In genomic region chr10:83094821-83095725, GRCm38 (mm10) we compare ENCODE assay signal across 13 mouse cellular contexts.
DNase-seq lines count a peak whose midpoint lies in the region; ATAC-seq lines count a peak whose summit lies in the region.
"Had no signal": no experiment of that assay in that cellular context is flagged by ENCODE, and none has a peak within 500 bp of the region (broad histone marks: within the 10 kb centered on the region; RNA-seq: fewer than 3 reads in every experiment).

No protein-coding gene starts in this region.

- peak; percentile 33 to 54 for DNase-seq in heart, adult 18-20 months
- DNase-seq in A20 (ENCODE audit: low read depth, low spot score) = peak; percentile 17
- no peak for DNase-seq in embryo, embryonic 9.5 days (ENCODE audit: extremely low spot score)
- DNase-seq in left cerebral cortex, postnatal 36 days (ENCODE audit: low spot score in 2 of 2) = no peak
- DNase-seq: cerebellum, adult 9-11 months; left cerebral cortex, postnatal 4 days; lung, postnatal 36 days had no signal

- H3K4me2 ChIP-seq in heart, embryonic 11.5 days = no peak overlapping the region
- no peak overlapping the region for H3K4me2 ChIP-seq in embryonic facial prominence, embryonic 12.5 days (replicated peaks)
- H3K4me2 ChIP-seq in forebrain, embryonic 16.5 days (ENCODE audit: low read length) = no peak overlapping the region

- H3K9me3 ChIP-seq in heart, embryonic 11.5 days (replicated peaks; ENCODE audit: control insufficient read depth, low read length) = no peaks in the 10 kb centered on the region
- H3K9me3 ChIP-seq in embryonic facial prominence, embryonic 12.5 days = no peaks in the 10 kb centered on the region
- no peaks in the 10 kb centered on the region for H3K9me3 ChIP-seq in forebrain, embryonic 16.5 days (ENCODE audit: control insufficient read depth, low read length)

- no peak overlapping the region for H3K9ac ChIP-seq in heart, embryonic 11.5 days (ENCODE audit: low read depth, low read length)
- peak overlapping the region; percentile 19; the same call in 1 of the 2 replicates for H3K9ac ChIP-seq in embryonic facial prominence, embryonic 12.5 days
- no peak overlapping the region for H3K9ac ChIP-seq in forebrain, embryonic 16.5 days (replicated peaks; ENCODE audit: low read depth, low read length)
- H3K9ac ChIP-seq: liver, embryonic 14.5 days had no signal

- intact Hi-C loops in left cerebral cortex, postnatal 36 days (cut with DNase I) = loop anchor here (10.0 kb wide), 1 partner anchor 50 kb away; no protein-coding TSS in a partner anchor

- no peak for ATAC-seq in heart, embryonic 11.5 days (replicated peaks; ENCODE audit: insufficient number of reproducible peaks, low FRiP score, low TSS enrichment)
- ATAC-seq in embryonic facial prominence, embryonic 12.5 days (ENCODE audit: insufficient number of reproducible peaks, insufficient read depth, low FRiP score, low TSS enrichment) = no peak
- peak; percentile 55 for ATAC-seq in megakaryocyte progenitor cell, adult 5-6 weeks (replicated peaks; ENCODE audit: poor library complexity)
- no peak for ATAC-seq in forebrain, embryonic 16.5 days
- ATAC-seq: intestine, postnatal 0 days had no signal

- H3K36me3 ChIP-seq in heart, embryonic 11.5 days (ENCODE audit: control insufficient read depth, insufficient read depth, low read length) = no peaks in the 10 kb centered on the region
- no peaks in the 10 kb centered on the region for H3K36me3 ChIP-seq in embryonic facial prominence, embryonic 12.5 days
- H3K36me3 ChIP-seq in forebrain, embryonic 16.5 days (ENCODE audit: control insufficient read depth, insufficient read depth) = no peaks in the 10 kb centered on the region

- 0 out of 2 replicates have a peak, but pooled peaks cover 2% of the 10 kb centered on the region for H3K27me3 ChIP-seq in heart, embryonic 11.5 days (ENCODE audit: control insufficient read depth, insufficient read depth, low read length)
- H3K27me3 ChIP-seq in embryonic facial prominence, embryonic 12.5 days = no peaks in the 10 kb centered on the region
- no peaks in the 10 kb centered on the region for H3K27me3 ChIP-seq in forebrain, embryonic 16.5 days (replicated peaks; ENCODE audit: control insufficient read depth, insufficient read depth, low read length)

- no peak overlapping the region for H3K4me3 ChIP-seq in heart, embryonic 11.5 days (ENCODE audit: low read depth, low read length)
- H3K4me3 ChIP-seq in embryonic facial prominence, embryonic 12.5 days = no peak overlapping the region
- no peak overlapping the region for H3K4me3 ChIP-seq in forebrain, embryonic 16.5 days (replicated peaks; ENCODE audit: low read length)

- no peak overlapping the region for H3K27ac ChIP-seq in heart, embryonic 11.5 days (ENCODE audit: low read depth, low read length)
- 0 out of 2 replicates have a peak overlapping the region, but pooled peaks have one; percentile 2 for H3K27ac ChIP-seq in embryonic facial prominence, embryonic 12.5 days
- no peak overlapping the region for H3K27ac ChIP-seq in forebrain, embryonic 16.5 days (ENCODE audit: low read length)
- H3K27ac ChIP-seq: liver, embryonic 14.5 days had no signal

- 79% methylated on average over 16 of the region's 16 CpGs for WGBS in heart, embryonic 11.5 days (ENCODE audit: insufficient replicate concordance)
- 66% methylated on average over 16 of the region's 16 CpGs for WGBS in embryonic facial prominence, embryonic 12.5 days
- WGBS in forebrain, embryonic 16.5 days = 83% methylated on average over 16 of the region's 16 CpGs

- H3K4me1 ChIP-seq in heart, embryonic 11.5 days (ENCODE audit: control insufficient read depth, insufficient read depth, low read length) = peaks cover 7% of the 10 kb centered on the region
- peaks cover 29% of the 10 kb centered on the region for H3K4me1 ChIP-seq in embryonic facial prominence, embryonic 12.5 days
- no peaks in the 10 kb centered on the region for H3K4me1 ChIP-seq in forebrain, embryonic 16.5 days (replicated peaks; ENCODE audit: control insufficient read depth, insufficient read depth, low read length)

Comparison
In these comparisons a context has a peak if more than half of its experiments do, and no peak if none do; other contexts are left out.
1. DNase-seq: peak in heart, adult 18-20 months (2 of 2) and A20 (single experiment); none in embryo, embryonic 9.5 days (single experiment) and left cerebral cortex, postnatal 36 days (0 of 2).